Mouse (Mus musculus) brain, embryonic 14.5 days (tissue): ENCODE measurements at regions not wholly inside any gene's neighbourhood (a gene's known extent, or its start where the extent isn't known, plus 50 kb on each side); places are given as distances from the start of the nearest gene placed in this dataset.

Experiments used
- DNase-seq: peaks from one replicate; pipeline ENCODE4 v3.0.0-alpha.2; 2011; ENCODE audit warnings: low read depth
- CTCF ChIP-seq: fragments of 200-500 bp; IDR thresholded peaks from 2 replicates; pipeline ENCODE4 v1.5.1; 2012; ENCODE audit warnings: inconsistent platforms, mild to moderate bottlenecking, moderate library complexity, borderline replicate concordance; ENCODE audit not compliant: insufficient read depth, insufficient read length; ENCODE audit errors: extremely low read depth
- POLR2A ChIP-seq: fragments of 200-500 bp; IDR thresholded peaks from 2 replicates; pipeline ENCODE4 v1.6.1; 2012; ENCODE audit warnings: mild to moderate bottlenecking, inconsistent platforms, borderline replicate concordance; ENCODE audit not compliant: poor library complexity, insufficient read depth, insufficient read length, severe bottlenecking; ENCODE audit errors: extremely low read depth

GRCm38 (mm10) chr10:92330150-92330549, 392.1 kb downstream of the Nedd1 start:
- DNase-seq = peak; percentile 86
- no peak for TF ChIP-seq POLR2A
- no peak for TF ChIP-seq CTCF

- TF ChIP-seq CTCF = no peak
- TF ChIP-seq POLR2A = no peak
- DNase-seq = no peak
Observed at GRCm38 (mm10) chr10:92329661-92330060, 392.6 kb downstream of the Nedd1 start.

- TF ChIP-seq POLR2A (no peak), CTCF (no peak)
- DNase-seq = no peak
Observed at GRCm38 (mm10) chr10:92325284-92325989, 396.8 kb downstream of the Nedd1 start.

- DNase-seq = peak; percentile 81
- TF ChIP-seq POLR2A = no peak
- TF ChIP-seq CTCF = no peak
Observed at GRCm38 (mm10) chr10:92314606-92315005, 407.6 kb downstream of the Nedd1 start.

GRCm38 (mm10) chr10:92312278-92312677, 409.9 kb downstream of the Nedd1 start:
- no peak for DNase-seq

DNA sequence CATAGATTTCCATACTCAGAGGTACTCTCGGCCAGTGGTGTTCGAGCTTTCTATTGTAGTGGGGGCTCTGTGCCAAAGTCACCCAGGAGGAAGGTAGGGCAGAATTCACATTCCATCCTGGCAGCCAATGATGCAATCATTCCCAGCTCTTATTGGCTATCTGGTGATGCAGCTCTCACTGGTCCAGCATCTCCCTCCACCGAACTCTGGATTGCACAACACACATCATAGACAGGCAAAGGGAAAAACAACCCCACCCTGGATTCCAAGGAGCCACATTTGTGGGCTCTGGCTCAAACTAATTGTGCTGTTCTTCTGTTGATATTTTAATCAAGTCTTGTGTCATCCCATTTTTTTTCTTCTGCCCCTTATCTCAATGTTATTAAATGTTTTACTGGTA, 413.6 kb downstream of the Nedd1 start:
- no peak for DNase-seq
- TF ChIP-seq POLR2A (no peak), CTCF (no peak)

More at GRCm38 (mm10) chr10:92312278-92312677, 409.9 kb downstream of the Nedd1 start:
- no peak for TF ChIP-seq POLR2A
- TF ChIP-seq CTCF = no peak

GRCm38 (mm10) chr10:92307861-92308260, 414.4 kb downstream of the Nedd1 start:
- no peak for TF ChIP-seq POLR2A
- peak; percentile 16; the same call in 1 of the 2 replicates for TF ChIP-seq CTCF
- peak; percentile 77 for DNase-seq

DNA sequence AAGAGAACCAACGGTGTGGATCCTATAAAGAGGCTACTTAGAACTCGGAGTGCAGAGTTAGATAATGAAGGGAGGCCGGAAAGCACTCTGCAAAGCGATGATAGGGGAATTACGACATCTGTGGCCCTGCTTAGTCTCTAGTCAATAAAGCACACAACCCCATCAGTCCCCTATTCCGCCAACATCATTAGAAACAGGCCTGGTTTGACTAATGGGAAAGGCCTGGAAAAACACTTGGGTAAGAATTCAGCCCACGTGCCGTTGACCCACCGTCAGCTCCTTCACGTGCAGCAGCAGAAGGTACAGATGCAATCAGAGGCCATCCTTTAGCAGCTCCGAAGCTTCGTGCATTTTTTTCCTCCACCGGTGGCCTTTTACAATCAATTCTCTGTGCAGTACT, 423.5 kb downstream of the Nedd1 start:
- TF ChIP-seq CTCF = no peak
- no peak for TF ChIP-seq POLR2A
- DNase-seq = no peak

DNA sequence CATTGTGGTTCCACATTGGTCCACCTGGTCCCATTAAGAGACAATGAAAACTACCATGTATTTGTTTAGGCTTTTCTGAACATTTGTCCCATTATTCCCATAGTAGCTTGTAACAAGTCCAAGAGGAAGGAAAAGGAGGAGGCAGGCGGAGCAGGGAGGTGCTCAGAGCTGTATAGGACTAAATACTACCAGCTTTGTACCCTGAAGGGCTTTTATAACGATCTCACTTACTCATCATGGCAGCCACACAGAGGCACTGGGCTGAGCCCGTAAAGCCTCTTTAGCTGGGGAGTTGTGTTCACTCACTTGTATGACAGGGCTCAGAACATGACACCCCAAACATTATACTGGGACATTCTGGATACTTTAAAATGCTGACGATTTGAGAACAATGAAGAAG, 425.4 kb downstream of the Nedd1 start:
- TF ChIP-seq CTCF = no peak
- TF ChIP-seq POLR2A = no peak
- DNase-seq = peak; percentile 52

DNA sequence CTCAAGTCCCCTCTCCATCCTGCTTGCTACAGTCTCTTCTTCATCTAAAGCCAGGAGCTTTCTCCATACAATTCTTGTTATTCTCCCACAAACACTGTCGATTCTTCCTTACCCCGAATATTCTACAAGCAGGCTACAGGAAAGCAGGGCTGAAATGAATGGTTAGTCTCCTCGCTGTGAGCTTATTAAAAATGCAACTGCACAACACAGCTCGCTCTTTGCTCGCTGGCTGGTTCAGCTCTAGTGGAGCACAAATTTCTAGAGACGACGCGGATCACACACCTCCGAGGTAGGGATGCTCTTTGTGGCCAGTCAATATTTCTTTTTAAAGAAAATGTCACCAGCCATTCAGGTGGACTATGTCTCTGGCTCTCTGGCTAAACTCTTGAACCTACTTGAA, 425.9 kb downstream of the Nedd1 start:
- TF ChIP-seq POLR2A = no peak
- no peak for TF ChIP-seq CTCF
- DNase-seq = peak; percentile 69

GRCm38 (mm10) chr10:92293261-92293660, 429.0 kb downstream of the Nedd1 start:
- DNase-seq = peak; percentile 41

DNA sequence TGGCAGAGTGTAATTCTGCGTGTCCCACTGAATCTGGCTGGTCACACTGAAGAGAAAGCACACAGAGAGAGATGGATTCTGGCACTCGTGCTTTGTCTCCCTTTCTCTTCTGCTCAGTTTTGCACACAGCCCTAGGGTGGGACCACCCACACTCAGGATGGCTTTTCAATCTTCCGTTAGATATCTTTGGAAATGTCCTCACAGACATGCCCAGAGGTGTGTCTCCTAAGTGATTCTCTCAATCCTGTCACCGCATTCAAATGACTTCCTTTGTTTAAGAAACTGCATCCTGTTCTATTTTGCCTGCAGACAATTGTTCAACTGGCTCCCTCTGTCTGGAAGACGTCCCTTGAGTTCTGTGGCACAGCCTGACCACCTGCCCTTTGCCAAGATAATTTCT, 433.0 kb downstream of the Nedd1 start:
- peak; percentile 35 for DNase-seq
- TF ChIP-seq CTCF = no peak
- TF ChIP-seq POLR2A = no peak

More at GRCm38 (mm10) chr10:92293261-92293660, 429.0 kb downstream of the Nedd1 start:
- TF ChIP-seq POLR2A (no peak), CTCF (no peak)
